Mouse (Mus musculus) cerebellum, adult 11 months (tissue): Measurements from ENCODE around the gene Ilf3.
A peak's percentile ranks its signal among the peaks of the same experiment; 100 is the strongest.
"Not testable (repeated sequence)": the region's sequence is repeated elsewhere in the genome, so short reads cannot be mapped to it uniquely, and the experiment has no call there.

Experiments used
- DNase-seq: peaks from one replicate; pipeline ENCODE4 v3.0.0; 2022

The Ilf3 gene

DNA sequence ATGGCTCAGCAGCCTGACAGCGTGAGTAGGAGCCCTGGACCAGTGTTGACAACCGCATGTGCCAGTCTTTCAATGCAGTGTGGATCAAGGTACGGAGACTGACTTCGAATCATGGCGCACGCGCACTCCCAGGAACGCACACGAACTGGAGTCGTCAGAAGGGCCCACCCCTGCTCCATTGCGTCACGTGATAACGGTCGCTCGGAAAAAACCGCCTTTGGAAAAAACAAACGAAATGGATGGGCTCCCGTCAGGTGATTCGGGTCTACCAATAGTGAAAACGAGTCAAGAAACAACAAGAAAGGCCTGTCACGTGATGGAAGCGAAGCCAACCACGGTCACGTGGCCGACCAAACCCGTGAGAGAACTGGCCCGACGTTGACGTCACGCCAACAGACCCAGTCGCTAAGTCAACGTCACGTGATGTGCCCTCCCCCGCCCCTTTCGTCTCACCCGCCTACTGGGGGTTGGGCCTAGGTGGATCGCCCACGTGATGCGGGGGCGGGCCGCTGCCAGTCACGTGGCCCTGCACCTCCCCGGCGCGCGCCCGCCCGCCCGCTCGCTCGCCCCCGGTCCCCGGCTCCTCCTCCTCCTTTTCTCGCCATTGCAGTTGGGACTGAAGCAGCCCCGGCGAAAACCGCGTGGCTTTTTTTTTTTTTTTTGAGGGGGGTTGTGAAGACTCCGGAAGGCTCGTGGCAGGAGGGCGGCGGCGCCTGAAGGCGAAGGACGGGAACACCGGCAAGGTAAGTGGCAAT, at the start of gene Ilf3:
Ilf3 (plus strand) TSS at position 515 of the 755 bp plus-strand sequence.
- DNase-seq: peak; percentile 100

DNA sequence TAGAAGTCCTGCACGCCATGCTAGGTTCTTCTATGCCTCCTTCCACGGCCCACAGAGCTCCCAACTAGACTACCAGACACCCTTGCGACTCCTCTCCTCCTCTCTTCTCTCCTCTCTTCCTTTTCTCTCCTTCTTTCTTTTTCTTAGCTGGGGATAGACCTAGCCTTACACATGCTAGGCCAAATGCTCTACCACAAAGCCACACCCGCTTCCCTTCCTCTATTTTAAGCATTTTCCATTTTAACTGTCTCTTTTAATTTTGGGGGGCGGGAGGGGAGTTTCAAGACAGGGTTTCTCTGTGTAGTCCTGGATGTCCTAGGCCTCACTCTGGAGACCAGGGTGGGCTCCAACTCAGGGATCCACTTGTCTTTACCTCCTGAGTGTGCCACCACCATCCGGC, 48.9 kb upstream of the Ilf3 start:
- no peak for DNase-seq

DNA sequence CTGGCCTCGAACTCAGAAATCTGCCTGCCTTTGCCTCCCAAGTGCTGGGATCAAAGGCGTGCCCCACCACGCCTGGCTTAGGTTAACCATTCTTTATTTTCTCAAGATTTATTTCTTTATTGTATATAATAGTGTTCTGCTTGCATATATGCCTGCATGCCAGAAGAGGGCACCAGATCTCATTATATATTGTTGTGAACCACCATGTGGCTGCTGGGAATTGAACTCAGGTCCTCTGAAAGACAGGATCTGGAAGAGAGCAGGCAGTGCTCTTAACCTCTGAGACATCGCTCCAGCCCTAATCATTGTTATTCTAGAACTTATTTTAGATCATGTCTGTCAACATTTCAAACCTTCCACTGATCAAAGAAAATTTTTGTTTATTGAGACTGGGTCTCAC, 48.2 kb upstream of the Ilf3 start:
- no peak for DNase-seq

DNA sequence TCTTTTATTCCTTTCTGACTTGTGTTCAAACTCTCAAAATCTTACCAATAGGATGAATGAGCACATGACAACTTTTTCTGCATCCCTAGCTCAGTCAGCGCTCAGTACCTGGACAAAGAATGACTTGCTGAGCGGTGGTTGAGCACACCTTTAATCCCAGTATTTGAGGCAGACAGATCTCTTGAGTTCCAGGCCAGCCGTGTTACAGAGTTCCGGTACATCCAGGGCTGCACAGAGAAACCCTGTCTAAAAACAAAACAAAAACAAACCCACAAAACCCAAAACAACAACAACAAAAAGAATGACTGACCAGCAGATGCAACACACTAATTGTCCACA, 47.4 kb upstream of the Ilf3 start:
- no peak for DNase-seq

DNA sequence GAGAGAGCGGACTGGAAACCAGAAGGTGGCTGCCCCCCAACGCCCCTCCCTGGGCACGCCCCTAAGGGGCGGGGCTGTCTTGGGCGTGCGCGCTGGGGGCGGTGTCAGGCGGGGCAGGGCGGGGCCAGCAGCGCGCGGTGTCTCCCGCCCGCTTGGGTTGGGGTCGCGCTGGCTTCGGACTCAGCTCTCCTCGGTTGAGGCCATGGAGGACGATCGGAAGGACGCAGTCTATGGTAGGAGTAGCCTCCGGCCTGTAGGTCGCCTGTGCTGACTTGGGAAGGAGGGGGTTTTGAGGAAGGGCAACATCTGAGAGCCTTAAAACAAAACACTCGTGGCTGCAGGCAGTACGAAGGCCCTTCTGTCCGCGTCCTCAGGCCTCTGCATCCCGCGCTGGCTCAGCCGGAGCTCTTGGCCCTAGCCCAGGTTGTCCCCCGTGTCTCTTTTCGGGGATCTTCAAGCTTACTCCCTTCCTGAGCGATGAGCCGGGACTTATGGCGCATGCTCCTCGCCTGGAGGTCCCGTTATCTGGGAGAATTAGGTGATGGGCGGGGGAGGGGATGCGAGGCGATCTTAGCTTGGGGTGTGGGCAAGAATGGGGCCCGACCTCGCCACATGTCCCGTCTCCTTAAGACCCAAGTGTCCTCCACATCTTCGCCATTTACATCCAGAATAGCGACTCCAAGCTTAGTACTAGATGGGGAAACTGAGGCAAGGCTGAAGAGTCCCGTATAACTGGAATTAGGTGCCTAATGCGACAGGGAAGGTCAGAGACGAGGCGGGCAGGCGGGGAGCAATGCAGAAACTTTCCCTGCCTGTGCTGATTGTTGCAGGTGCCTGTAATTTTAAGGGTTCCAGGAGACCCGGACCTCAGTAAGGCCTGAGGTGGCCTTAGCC, 46.8 kb upstream of the Ilf3 start, which contains the start of gene Slc44a2:
Slc44a2 (plus strand) TSS at position 80 of the 894 bp plus-strand sequence.
- DNase-seq: peak; percentile 82

DNA sequence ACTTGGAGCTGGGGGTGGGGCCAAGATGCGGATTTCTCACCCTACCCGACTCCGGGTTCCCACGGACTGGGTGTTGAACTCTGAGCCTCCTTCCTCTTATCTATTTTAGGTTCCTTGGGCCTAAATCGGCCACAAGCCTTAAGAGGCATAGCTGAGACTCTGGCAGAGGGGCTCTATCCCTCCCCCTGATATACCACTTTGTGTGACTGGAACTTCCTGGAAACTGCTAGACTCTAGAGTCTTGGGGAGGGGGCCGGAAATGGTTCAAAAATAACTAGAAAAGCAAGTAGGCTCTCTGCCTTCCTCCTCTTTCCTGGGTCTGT, 46.2 kb upstream of the Ilf3 start:
- no peak for DNase-seq

DNA sequence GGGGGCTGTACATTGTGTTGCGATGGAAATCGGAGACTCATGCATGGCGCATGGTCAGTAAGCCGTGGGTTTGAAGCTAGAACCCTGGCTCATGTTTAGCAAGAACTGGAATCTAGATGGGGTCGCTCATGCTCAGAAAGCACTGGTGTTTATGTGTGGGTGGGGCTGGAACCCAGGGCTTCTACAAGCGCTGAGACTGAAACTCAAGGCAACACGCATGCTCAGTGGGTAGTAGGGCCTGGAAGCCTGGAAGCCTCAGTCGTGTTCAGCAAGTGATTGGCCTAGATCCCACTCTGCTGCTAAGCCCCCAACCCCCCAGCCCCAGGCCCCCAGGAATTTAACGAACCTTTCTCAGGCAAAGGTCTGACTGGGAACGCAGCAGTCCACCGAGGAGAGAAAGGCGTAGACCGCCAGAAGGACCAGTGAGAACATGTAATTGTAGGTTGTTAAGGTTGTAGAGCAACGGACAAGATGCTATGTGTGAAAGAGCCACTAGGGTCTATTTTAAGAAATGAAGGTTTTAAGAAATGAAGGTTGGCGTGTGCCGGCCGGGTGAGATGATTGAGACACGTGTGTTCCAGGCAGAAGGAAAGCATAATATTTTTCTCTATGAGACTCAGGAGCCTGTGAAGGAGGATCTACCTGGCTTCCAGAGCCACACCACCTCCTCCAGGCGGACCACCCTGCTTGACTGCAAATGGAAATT, 45.3 kb upstream of the Ilf3 start:
- no peak for DNase-seq

DNA sequence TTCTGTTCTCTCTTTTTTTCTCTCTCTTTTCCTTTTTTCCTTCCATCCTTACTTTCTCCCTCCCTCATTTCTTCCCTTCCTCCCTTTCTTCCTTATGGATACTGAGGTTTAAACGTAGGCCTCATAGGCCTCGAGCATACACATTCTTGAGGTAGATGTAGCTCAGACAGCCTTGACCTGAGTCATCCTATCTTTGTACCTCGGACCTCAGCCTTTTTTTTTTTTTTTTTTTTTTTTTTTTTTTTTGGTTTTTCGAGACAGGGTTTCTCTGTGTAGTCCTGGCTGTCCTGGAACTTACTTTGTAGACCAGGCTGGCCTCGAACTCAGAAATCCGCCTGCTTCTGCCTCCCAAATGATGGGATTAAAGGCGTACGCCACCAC, 44.8 kb upstream of the Ilf3 start:
- DNase-seq: not testable (repeated sequence)

DNA sequence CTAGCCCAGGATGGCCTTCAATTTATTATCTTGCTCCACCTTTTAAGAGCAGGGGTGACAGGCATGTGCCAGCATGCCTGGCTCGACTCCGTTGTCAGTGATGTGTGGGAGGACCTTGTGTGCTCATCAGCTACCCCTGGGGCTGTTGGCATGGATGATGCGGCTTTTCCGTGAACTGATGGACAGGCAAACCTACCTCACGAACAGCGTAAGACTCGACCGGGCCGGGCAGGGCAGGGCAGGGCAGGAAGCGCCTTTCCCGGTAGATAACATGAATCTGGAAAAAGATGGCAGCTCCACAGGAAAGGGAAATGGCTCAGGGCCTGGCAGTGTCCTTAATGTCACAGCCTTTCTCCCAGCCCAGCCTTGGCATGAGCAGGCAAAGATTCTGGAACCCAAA, 43.4 kb upstream of the Ilf3 start:
- no peak for DNase-seq

DNA sequence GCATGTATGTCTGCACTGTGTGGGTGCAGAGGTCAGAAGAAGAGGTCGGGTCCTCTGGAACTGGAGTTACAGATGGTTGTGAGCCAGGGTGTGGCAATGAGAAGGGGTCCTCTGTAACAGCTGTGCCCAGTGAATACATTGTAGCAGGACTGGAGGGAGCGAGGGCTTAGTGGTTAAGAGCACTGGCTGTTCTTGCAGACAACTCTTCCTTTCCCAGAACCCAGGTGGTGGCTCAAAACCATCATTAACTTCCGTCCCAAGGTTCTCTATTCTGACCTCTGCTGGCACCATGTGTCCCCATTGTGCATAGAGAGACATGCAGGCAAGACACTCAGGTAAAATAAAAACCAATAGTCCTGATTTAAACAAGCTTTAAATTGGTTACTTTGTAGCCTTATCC, 40.1 kb upstream of the Ilf3 start:
- DNase-seq: no peak

DNA sequence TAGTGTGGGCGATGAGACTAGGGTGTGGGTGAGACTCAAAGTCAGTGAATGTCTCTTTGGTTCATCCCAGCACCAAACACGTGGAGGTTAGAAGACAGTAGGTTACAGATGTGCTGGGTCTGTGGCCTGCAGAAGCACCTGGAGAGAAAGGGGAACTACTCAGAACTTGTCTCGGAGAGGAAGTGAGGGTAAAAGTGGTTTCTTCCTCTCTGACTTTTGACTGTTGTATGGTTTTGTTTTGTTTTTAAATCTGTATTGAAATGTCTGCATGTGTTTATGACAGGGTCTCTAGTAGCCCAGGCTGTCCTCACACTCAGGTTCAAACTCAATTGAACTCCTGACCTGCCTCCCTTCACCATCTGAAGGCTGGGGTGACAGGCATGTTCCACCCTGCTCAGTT, 39.6 kb upstream of the Ilf3 start:
- DNase-seq: no peak

DNA sequence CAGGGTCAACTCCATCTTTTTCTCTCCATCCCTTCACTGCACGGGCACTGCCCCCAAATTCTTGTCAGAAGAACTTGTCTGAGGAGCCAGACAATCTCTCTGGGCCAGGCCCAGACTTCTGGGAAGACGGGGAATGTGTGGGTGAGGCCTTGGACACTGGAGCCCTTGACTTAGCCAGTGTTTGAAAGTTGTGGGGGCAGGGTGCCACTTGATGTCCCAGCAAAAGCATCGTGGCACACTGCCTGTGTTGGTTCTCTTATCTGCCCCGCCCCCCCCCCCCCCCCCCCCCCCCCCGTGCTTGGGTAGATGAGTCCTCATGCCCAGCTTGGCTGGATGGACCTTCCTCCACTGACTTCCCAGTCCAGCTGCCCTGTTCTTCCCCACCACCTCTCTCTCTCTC, 38.6 kb upstream of the Ilf3 start:
- DNase-seq: no peak

DNA sequence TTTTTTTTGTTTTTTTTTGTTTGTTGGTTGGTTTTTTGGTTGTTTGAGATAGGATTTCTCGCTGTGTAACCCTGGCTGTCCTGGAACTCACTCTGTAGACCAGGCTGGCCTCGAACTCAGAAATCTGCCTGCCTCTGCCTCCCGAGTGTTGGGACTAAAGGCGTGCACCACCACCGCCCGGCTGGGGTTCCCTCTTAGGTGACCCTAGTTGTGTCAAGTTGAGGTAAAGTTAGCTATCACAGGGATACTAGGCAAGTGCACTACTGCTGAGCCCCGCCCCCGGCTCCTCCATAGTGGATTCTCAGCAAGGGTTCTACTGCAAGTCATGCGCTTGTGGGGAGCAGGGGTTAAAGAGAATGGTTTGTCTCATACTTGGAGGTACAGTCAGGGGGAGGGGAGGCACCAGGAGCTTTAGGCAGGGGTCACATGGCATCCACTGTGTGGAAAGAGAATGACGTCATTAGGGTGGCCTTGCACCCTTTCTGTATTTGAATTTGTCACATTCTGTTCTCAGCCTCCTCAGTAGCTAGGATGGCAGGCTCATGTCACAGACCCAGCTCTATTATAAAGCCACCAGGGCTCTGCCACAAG, 37.9 kb upstream of the Ilf3 start:
- DNase-seq: no peak

DNA sequence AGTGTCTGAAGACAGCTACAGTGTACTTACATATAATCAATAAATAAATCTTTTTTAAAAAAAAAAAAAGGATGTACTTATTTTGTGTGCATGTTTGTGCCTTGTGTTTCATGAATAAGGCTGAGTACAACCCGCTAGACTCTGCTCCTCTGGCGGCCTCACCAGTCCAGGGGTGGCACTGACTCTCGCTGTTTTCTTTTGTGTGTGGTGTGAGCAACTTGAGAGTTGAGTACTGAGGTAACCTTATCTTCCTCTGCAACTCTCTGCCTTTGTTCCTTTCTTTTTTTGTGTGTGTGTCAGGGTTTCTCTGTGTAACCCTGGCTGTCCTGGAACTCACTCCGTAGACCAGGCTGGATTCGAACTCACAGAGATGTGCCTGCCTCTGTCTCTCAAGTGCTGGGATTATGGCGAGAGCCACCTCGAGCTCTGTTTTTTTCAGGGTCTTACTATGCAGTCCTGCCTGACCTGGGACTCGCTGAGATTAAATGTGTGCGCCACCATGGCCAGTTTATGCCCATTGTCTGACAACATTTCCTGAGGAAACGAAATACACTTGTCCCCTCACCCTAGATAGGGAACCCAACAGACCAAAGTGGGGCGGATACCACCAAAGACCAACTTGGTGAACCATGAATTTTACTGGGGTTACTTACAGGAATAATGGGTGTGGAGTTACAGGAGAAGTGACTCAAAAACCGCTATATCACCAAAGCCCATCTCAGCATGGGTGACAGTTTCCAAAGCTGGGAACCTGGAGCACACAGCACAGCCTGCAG, 36.1 kb upstream of the Ilf3 start:
- no peak for DNase-seq

DNA sequence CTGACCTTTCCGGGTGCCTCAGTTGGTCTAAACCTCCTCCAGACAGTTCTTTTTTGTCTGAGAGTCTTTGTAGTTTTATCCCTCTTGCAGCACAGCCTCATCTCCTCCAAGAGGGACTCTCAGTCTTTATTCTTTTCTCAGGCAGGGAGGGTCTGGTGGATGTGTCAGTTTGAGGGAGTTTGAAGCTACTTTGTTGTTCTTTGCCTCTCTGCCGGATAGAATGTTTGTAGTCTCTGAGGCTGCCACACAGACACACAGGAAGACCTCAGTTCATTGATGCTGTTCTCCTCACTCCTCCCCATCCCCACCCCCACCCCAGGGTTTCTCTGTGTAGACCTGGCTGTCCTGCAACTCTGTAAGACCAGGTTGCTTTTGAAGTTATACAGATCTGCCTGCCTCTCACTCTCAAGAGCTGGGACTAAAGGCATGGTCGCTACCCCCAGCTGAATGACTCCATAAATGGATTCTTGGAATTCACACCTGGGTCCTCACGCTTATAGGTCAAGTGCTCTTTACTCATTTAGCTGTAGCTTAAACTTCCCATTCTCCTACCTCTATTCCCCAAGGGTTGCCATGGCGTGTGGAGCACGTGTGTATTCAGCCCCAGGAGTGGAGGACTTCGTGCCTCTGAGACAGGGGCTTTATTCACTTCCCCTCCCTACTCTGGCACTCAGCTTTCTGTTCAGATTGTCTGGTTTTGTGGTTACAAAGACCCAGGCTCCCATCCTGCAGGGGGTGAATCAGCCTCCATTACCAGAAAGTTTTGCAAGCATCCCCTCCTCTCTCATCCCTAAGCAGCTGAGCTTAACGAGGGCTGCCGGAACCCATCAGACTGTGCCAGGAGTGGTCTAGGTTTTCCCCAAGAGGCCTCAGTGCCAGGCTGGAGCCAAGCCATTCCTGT, 35.3 kb upstream of the Ilf3 start:
- no peak for DNase-seq

DNA sequence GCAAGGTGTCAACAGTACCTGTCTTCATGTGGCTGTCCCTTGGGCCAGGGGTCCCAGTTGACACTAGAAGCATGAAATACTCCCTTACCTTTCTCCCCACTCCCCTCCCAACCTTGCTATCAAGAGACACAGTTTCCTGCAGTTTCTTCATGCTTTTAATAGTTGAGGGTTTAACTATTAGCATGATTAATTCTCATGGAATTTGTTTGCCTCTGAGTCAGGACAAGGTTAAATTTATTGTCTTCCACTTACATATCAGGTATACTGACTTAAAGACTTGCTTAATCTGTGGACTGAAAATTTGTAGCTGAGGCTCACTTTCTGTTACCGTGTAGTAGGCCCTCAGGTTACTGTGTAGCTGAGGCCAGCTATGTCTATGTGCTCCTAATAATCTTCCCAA, 34.1 kb upstream of the Ilf3 start:
- DNase-seq: no peak

DNA sequence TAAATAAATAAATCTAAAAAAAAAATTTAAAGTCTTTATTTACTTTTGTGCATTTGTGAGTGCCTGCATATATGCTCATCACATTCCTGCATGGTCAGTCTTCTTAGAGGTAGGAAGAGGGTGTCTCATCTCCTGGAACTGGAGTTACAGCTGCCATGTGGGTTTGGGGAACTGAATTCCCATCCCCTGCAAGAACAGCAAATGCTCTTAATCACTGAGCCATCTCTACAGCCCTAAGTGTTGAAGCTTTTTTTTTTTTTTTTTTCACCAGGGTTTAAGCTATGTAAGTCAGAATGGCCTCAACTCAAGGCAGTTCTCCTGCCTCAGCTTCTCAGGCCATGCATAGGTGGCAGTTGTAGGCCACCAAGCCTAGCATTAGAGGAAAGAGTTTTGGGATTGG, 32.9 kb upstream of the Ilf3 start:
- no peak for DNase-seq

DNA sequence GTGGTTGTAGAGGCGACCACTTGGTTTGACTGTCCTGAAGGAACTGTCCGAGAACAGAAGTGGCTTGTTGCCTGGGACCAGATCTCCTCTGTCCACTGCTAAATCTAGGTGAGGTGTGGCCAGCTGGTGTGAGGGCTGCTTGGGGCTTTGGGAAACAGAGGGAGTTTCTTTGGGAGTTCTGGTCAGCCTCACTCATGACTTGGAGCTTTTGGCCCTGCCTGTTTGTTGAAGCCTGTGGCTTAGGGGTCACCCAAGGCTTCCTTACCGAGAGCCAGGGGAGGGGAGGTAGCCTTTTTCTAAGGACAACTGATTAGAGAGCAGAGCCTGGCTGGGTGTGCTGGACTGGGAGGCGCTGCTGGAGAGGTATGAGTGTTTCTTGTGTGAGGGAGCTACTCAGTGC, 32.3 kb upstream of the Ilf3 start:
- DNase-seq: no peak

DNA sequence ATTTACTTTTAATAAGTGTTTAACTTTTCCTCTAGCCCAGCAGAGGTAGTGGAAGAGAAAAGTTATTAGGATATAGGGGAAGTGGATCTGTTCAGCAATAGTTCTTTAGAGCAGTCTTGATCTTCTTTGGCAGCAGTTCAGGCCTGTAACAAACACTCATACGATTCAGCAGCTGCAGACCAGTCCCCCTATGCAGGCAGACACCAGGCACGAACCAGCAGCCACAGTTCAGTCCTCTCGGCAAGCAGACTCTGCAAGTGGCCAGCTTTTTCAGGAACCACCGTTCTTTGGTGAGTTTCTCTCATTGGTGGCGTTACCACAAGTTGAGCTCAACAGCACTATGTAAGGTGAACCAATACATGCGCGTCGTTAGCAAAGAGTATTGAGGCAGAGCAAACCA, 31.2 kb upstream of the Ilf3 start:
- DNase-seq: no peak

DNA sequence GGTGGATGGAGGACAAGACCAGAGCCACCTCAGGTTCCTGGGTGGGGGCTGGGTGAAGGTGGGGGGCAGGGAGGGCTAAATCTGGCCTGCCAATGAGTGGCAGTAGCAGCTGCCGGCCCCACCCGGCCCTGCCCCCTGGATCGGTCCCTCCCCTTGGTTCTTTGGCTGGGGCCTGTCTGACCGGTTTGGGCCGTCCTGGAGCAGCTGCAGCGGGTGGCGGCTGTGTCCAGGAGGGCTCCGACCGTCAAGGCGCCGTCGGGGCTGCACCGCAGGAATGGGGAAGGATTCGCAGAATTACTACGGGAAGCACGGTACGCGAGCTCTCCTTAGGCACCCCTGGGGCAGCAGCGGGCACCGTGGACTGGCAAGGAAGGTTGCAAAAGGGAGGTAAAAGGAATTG, 30.0 kb upstream of the Ilf3 start:
- DNase-seq: no peak

DNA sequence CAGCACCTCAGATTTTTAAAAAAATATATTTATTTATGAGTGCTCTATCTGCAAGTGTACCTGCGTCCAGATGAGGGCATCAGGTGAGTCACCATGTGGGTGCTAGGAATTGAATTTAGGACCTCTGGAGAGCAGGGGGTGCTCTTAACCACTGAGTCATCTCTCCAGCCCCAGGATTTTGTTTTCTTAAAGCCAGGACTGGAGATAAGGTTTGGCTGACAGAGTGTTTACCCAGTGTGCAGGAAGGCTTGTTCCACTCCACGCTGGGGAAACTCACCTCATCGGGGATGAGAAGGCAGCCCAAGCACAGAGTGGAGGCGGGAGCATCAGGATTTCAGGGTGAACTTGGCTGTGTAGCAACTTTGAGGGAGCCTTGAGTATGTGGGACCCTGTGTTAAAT, 27.3 kb upstream of the Ilf3 start:
- no peak for DNase-seq
